Mouse (Mus musculus) liver, embryonic 14.5 days (tissue): ENCODE results near the gene Csk.

Experiments used
- CTCF ChIP-seq: IDR thresholded peaks from 2 replicates; pipeline ENCODE4 v1.5.1; 2016; ENCODE audit warnings: antibody characterized with exemption, low read depth, control low read depth
- EP300 ChIP-seq: IDR thresholded peaks from 2 replicates; pipeline ENCODE4 v1.6.1; 2016; ENCODE audit warnings: antibody characterized with exemption, low read depth

- TF ChIP-seq CTCF = no peak
- TF ChIP-seq EP300 = no peak
These were observed 51.3 kb downstream of the Csk start for GRCm38 (mm10) chr9:57602098-57602497.
